Comparison of ENCODE assay signal across 8 mouse cellular contexts in genomic region chr12:45074611-45075342, GRCm38 (mm10). TPM values are rescaled to one million over a fixed set of nuclear protein-coding genes. Genes with fewer than 3 reads are reported as not detected.
DNase-seq lines count a peak whose midpoint lies in the region; ATAC-seq and TF ChIP-seq lines count a peak whose summit lies in the region.

TSS of gene Stxbp6 (minus strand) at chr12:45074709.

- peaks cover 4% of the 10 kb centered on the region; the same call in 1 of the 2 replicates for H3K27me3 ChIP-seq in forebrain, embryonic 12.5 days
- no peaks in the 10 kb centered on the region; the same call in 1 of the 2 replicates for H3K27me3 ChIP-seq in lung, embryonic 15.5 days

- no peaks in the 10 kb centered on the region for H3K36me3 ChIP-seq in forebrain, embryonic 12.5 days (replicated peaks)
- no peaks in the 10 kb centered on the region for H3K36me3 ChIP-seq in lung, embryonic 15.5 days

- peak within 1 kb of the TSS; percentile 75 for H3K4me3 ChIP-seq in forebrain, embryonic 12.5 days (replicated peaks)
- peak within 1 kb of the TSS; percentile 85 for H3K4me3 ChIP-seq in layer of hippocampus, adult 2 months
- peak within 1 kb of the TSS; percentile 67 for H3K4me3 ChIP-seq in lung, embryonic 15.5 days

- peak within 1 kb of the TSS; percentile 88 for H3K27ac ChIP-seq in forebrain, embryonic 12.5 days
- H3K27ac ChIP-seq in layer of hippocampus, adult 2 months = peak within 1 kb of the TSS; percentile 97
- H3K27ac ChIP-seq in lung, embryonic 15.5 days = peak within 1 kb of the TSS; percentile 67

- no peak for TF ChIP-seq CTCF in layer of hippocampus, adult 2 months (conservative IDR thresholded peaks at IDR 0.05)

- peak within 1 kb of the TSS; percentile 96 for H3K4me2 ChIP-seq in forebrain, embryonic 12.5 days
- peak within 1 kb of the TSS; percentile 96 for H3K4me2 ChIP-seq in lung, embryonic 15.5 days

- H3K4me1 ChIP-seq in forebrain, embryonic 12.5 days = peaks cover 19% of the 10 kb centered on the region
- peaks cover 28% of the 10 kb centered on the region for H3K4me1 ChIP-seq in lung, embryonic 15.5 days

- H3K9ac ChIP-seq in forebrain, embryonic 12.5 days = peak within 1 kb of the TSS; percentile 84
- H3K9ac ChIP-seq in lung, embryonic 15.5 days = peak within 1 kb of the TSS; percentile 78

- under 1% methylated on average over 20 of the region's 20 CpGs for WGBS in forebrain, embryonic 12.5 days
- WGBS in lung, embryonic 15.5 days = 1% methylated on average over 20 of the region's 20 CpGs

- ATAC-seq in forebrain, embryonic 12.5 days (ENCODE audit: low FRiP score) = peak; percentile 62
- 0 out of 2 replicates have a peak, but pooled peaks have one; percentile 35 for ATAC-seq in lung, embryonic 15.5 days (ENCODE audit: borderline replicate concordance, extremely low read depth, low FRiP score, low TSS enrichment)

- H3K9me3 ChIP-seq in forebrain, embryonic 12.5 days = no peaks in the 10 kb centered on the region
- no peaks in the 10 kb centered on the region for H3K9me3 ChIP-seq in lung, embryonic 15.5 days

- intact Hi-C loops in heart, postnatal 25 days (cut with DNase I) = loop anchor here (2.0 to 5.0 kb wide), 4 partner anchors 22 to 127 kb away; no protein-coding TSS in a partner anchor

- peak; percentile 47 to 71 for DNase-seq in urinary bladder, adult 18-20 months (ENCODE audit: low spot score in 2 of 2)
- DNase-seq in urinary bladder, postnatal 10 days (ENCODE audit: low spot score) = no peak
- peak; percentile 62 for DNase-seq in heart, postnatal 25 days (ENCODE audit: low spot score)
- peak in 1 of 2 experiments; percentile 53 for DNase-seq in layer of hippocampus, adult 2 months (ENCODE audit: low spot score in 2 of 2)
- peak; percentile 14 for DNase-seq in retina, postnatal 7 days (ENCODE audit: low read depth, low spot score)
- DNase-seq in T-cell, adult 2 months (ENCODE audit: low spot score) = no peak

RNA-seq across cellular contexts. Expression of gene Stxbp6, which starts in this region (rescaled TPM):
- polyA plus RNA-seq in forebrain, embryonic 12.5 days (2016; fragmentation: Nextera tagmentation; extraction: Ambion mirVana) = 11.8 and 14.6 TPM in 2 replicates
- total RNA-seq in heart, postnatal 25 days (2021) = 10 to 100 TPM in 1 of 2 experiments, 1 to 10 TPM in 1; 9.3 to 16.5 TPM
- total RNA-seq in layer of hippocampus, adult 2 months (2021) = 100 to 1,000 TPM in 1 of 2 experiments, 10 to 100 TPM in 1; 83.6 to 100 TPM
- 13.2 and 15.6 TPM in 2 replicates for polyA plus RNA-seq in lung, embryonic 15.5 days (2015; fragmentation: Nextera tagmentation; extraction: Ambion mirVana)

Comparison
In these comparisons a context has a peak if more than half of its experiments do, and no peak if none do; other contexts are left out.
1. RNA of gene Stxbp6 (total RNA-seq): 83.6 to 100 TPM in layer of hippocampus, adult 2 months; 9.3 to 16.5 TPM in heart, postnatal 25 days; every median in the first group is over 4 times any median in the second.
2. DNase-seq: peak in urinary bladder, adult 18-20 months (2 of 2), heart, postnatal 25 days (single experiment) and retina, postnatal 7 days (single experiment); none in urinary bladder, postnatal 10 days (single experiment) and T-cell, adult 2 months (single experiment).
3. Peak in every context shown above with its lines, with median percentiles within 50 percentile points of each other: H3K27ac ChIP-seq and H3K4me3 ChIP-seq.